Mouse (Mus musculus): ENCODE measurements around the gene U2surp.

The U2surp gene

DNA sequence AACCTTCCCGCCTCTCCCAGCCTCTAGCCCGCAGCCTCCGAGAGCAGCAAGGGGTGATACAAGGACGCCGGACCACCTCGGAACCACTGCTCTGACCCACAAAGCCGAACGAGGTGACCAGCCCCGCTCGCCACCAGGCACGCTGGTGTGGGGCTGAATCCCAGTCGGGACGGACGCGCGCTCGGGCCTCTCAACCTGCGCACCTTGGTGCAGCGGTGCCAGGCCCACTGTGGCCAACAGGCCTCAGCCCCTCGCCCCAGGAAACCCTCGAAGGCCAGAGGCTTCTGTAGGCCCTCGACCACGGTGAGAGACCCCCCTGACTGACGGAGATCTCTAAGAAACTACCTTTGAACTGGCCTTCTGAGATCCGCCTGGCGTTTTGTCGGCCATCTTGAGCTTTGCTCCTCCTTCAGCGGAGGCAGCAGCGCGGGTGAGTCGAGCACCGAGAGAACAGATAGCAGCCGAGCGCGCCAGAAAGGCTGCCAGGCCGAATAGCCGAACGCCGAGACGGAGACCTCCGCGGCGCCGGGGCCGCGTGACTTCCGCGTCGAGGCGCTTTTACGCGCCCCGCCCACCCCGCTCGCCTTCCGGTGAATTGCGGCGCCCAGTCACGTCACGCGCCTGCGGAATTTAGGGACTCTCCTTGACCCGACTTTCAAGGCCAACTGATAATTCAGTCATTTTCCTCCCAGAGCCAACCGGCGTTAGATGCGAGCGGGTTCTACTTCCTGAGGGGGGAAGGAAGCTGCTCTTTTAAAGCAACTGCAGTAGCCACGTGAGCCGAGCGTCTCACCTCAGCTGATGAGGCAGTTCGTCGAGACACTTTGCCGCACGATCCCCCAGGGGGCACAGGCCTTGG, at the start of gene U2surp:
Gene U2surp (minus strand): TSS at position 525 of the 859 bp plus-strand sequence.
- peak; percentile 93 to 98 for DNase-seq (ENCODE audit: low spot score in 2 of 2)

GRCm38 (mm10) chr9:95559936-95560735, 48.3 kb upstream of the U2surp start:
- peak; percentile 60 to 64 for DNase-seq (ENCODE audit: low spot score in 2 of 2)

DNA sequence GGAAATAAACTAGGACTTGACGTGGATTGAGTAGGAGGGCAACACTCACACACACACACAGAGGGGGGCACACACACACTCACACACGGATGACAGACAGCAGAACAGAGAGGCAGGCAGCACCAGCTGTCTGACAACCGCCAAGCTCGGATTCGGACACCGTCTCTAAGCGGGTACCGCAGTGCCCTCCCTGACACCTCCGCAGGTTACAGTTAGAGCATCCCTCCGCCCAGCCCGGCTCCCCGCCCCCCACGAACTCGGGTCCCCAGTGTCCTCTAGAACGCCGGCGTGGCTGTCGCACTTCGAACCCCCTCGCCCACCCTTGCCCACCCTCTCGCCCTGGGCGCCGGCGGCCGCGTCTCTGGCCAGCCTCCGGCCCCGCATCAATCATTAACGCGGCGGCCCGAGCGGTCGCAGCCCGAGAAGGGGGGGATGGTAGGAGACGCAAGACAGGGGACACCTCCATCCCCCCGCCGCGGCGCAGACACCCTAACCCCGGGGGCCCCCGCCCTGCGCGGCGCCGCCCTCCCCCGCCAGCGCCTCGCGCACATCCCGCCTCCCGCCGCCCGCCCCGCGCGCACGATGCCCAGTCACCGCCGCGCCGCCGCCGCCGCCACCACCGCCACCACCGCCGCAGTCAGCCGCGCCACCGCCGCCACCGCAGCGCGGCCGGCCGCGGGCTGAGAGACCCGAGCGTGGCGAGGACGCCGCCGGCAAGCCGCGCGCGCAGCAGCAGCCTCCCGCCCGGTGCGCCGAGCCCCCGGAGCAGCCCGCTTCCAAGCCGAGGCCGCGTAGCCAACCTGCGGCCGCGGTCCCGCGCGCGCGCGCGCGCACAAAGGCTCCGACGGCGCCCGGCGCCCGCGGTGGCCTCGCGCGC, 47.5 kb upstream of the U2surp start, which contains the start of gene Paqr9:
Gene Paqr9 (plus strand): TSS at position 599 of the 877 bp plus-strand sequence.
- DNase-seq (ENCODE audit: low spot score in 2 of 2) = peak; percentile 76 to 84

DNA sequence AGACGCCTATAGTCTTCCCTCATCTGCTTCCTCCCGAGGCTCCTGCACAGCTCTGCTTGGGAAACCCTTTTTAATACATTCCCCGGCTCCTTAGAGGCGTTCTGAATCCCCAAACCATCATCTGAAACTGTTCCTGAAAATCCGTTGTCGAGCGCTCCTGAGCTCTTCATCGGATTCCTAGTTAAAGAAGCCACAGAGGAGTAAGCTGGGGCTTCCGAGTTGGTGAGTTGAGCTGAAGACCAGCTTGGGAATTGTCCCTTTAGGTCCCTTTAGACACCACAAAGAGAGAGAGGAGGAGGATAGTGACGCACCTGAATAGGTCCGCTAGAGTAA, 46.9 kb upstream of the U2surp start:
- DNase-seq (ENCODE audit: low spot score in 2 of 2) = no peak

- no peak for DNase-seq (ENCODE audit: low spot score in 2 of 2)
Observed at GRCm38 (mm10) chr9:95557722-95558121, 45.9 kb upstream of the U2surp start.

- DNase-seq (ENCODE audit: low spot score in 2 of 2) = peak; percentile 57 to 69
Observed at GRCm38 (mm10) chr9:95556067-95556512, 44.3 kb upstream of the U2surp start.

DNA sequence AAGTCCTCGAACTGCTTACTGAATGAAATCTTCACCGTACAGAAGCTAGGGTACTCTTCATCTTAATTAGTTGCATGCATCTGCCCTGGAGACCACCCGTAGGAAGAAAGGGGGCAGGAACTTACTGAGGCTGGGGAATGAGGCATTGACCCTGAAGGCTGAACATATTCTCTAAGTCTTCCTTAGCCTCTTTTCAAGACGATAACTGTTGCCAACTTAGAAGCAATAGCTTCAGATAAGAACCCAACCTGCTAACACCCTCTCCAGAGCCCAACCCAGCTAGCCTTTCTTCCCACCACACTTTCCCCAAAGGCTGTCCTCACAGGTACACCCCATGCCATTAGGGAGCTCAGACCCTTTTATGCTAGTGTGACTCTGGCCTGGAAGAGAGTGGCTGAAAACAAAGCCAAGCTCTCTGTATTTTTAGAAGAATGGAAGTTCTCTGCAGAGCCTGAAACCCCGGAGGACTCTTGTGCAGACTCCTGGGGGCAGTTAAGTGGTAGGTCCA, 43.5 kb upstream of the U2surp start:
- peak; percentile 29 to 53 for DNase-seq (ENCODE audit: low spot score in 2 of 2)

DNA sequence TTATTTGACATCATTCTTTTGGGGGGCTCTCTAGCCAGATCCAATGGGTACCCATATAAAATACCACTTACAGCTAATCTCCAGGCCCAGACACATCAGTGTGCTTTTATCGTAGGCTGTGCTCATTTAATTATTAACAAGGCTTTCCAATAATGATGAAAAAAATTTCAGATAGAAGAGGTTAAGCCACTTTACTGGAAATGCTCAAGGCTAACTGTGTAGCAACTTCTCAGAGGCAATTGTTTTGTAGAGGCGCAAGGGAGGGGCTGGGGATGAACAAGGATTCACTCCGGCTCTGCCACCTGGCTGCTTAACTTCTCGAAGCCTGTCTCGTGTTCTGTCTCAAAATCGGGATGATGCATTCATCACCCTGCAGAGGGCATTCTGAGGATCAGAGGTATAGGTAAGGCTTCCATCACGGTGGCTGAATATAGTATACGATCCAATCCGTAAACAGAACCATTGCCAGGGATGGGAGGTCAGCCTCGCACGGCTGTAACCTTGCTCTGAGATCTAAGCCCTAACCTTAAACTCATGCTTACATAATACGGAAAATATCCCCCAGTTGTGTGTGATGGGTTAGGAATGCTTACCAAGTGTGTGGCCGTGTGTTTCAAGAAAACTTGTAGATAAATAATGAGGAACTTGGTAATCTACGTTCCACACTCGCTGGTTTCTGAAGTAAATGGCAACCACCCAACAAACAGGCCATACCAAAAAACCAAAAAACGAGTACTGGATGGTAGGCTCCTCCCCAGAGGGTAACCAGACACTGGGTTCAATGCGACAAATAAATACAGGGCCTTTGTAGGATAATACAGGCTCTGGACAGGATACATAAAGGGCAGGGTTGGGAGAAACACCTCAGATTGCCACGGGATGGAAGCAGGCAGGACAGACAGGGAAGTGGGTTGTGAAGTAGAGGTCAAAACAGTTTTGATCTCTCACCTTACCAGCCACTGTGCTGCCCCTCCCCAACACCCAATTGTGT, 42.7 kb upstream of the U2surp start:
- DNase-seq (ENCODE audit: low spot score in 2 of 2) = peak; percentile 66 to 67

- DNase-seq (ENCODE audit: low spot score in 2 of 2) = peak in 1 of 2 experiments; percentile 31
Observed at GRCm38 (mm10) chr9:95552175-95552705, 40.4 kb upstream of the U2surp start.

GRCm38 (mm10) chr9:95550856-95551774, 39.3 kb upstream of the U2surp start:
- peak; percentile 62 to 67 for DNase-seq (ENCODE audit: low spot score in 2 of 2)

DNA sequence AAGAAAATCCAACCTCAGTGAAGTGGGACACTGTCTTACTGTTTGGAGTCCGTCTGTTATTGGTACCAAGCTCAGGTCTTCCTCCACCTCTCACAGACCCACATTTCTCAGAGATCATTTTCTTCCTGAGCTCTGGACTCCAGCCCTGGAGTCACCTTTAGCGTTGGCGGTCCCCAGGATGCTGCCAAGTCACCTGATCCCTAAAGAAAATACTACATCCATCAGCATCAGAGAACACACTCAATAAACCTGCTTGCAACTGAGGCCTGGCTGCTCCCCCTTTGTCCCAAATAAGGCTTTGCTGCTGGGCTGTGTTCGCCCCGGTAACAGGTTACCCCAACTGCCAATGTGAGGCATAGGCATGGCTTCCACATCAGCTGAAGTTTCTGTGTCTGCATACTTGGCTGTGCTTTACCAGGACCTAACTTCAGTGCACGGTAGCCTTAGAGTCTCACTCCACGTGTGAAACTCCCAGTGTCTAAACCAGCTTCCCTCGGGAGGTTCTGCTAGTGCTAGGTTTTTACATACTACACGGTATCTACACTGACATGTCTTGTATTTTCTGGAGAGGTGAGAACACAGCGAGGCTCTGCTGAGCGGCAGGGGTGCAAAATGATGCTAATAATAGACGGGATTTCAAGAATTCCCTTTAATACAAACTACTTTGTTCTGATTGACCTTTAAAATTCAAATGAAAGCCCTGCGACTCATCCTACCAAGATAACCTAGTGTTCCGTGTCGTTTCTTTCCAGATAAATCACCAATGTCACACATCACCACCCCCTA, 38.0 kb upstream of the U2surp start:
- DNase-seq (ENCODE audit: low spot score in 2 of 2) = no peak

GRCm38 (mm10) chr9:95546679-95547078, 34.9 kb upstream of the U2surp start:
- DNase-seq (ENCODE audit: low spot score in 2 of 2) = peak in 1 of 2 experiments; percentile 81

DNA sequence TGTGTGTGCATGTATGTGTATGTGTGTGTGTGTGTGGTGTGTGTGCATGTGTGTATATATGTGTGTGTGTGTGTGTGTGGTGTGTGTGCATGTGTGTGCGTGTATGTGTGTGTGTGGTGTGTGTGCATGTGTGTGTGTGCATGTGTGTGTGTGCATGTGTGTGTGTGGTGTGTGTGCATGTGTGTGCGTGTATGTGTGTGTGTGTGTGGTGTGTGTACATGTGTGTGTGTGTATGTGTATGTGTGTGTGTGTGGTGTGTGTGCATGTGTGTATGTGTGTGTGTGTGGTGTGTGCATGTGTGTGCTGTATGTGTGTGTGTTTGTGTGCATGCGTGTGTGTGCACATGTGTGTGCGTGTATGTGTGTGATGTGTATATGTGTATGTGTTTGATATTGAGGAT, 32.8 kb upstream of the U2surp start:
- no peak for DNase-seq (ENCODE audit: low spot score in 2 of 2)

DNA sequence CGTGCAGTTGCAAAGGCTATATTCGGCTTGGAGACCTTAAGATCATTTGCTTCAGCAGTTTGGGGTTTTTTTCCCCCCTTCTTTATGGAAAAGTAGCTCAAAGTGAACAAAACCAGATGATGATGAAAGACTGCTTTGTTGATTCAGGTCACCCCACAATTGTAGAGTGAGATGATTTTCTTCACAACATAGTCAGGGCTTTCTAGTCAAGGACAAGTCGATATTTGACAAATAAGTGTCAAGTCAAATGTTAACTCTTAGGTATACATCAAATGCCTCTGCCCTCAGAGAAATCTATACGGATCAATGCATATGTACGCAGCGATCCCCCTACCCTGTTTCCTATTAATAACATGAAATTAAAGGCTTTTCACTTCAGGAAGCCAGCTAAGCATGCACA, 30.7 kb upstream of the U2surp start:
- DNase-seq (ENCODE audit: low spot score in 2 of 2) = no peak

DNA sequence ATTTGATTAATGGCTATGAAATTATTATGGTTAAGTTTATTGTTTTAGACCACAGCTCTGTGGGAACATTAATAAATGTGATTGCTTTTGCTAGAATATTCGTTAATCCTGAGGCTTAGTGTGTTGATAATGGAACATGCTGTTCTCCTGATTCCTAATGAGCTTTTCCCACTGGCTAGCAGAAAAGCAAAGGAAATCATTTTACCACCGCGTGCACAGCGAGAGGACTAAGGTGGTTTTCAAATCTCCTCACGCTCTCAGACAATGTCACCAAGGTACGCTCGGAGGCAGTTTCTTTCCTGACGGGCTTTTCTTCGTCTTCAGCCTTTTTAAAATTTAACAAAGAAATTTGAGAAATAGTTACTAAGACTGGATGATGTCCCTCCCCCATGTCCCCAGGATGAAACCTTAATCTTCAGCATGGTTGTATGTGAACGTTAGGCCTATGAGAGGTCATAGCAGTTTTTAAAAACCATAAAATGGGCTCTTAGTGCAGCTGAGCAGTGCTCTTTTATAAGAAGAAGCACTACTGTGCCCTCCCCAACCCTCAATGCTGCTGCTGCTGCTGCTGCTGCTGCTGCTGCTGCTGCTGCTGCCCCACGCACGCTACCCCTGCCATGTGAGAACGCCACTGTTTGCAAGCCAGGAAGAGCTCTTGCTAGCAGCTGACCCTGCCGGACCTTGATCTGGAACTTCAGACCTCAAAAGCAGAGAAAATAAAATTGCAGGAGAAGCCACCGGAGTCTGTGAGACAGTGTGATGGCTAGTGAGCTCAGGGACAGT, 30.0 kb upstream of the U2surp start:
- no peak for DNase-seq (ENCODE audit: low spot score in 2 of 2)

DNA sequence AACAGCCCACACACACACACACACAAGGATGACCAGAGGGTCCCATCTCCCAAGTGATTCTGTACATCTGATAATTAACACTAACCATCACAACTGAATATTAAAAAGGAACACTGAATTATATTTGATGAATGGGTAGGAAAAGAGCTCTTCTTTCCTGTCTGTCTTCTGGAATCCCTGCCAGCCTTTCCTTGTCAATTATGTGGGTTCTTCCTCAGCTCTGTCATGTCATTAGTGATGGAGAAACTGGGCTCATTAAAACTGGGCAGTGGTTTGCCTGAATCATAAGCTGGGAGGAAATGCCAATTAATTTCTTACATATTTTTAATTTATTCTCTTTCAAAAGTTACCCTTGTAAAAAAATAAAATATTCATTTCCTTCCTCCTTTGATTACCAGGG, 29.4 kb upstream of the U2surp start:
- no peak for DNase-seq (ENCODE audit: low spot score in 2 of 2)

- DNase-seq (ENCODE audit: low spot score in 2 of 2) = peak; percentile 79 to 91
Observed at GRCm38 (mm10) chr9:95540487-95540886, 28.7 kb upstream of the U2surp start.

Data from spleen, postnatal 10 days (tissue).